Mouse (Mus musculus) kidney, adult 2 months (tissue): Measurements from ENCODE around the gene Lrrc2.

Experiments used
- CTCF ChIP-seq: fragments of 200-500 bp; conservative IDR thresholded peaks from 2 replicates; pipeline ENCODE4 v1.5.1; 2011; ENCODE audit warnings: low read depth, mild to moderate bottlenecking, control low read depth, low read length, moderate library complexity, mixed read lengths; ENCODE audit not compliant: insufficient read depth, insufficient read length
- POLR2A ChIP-seq: fragments of 200-500 bp; IDR thresholded peaks from one replicate; pipeline ENCODE4 v1.6.1; 2011; ENCODE audit warnings: low read depth, low read length, control low read depth

DNA sequence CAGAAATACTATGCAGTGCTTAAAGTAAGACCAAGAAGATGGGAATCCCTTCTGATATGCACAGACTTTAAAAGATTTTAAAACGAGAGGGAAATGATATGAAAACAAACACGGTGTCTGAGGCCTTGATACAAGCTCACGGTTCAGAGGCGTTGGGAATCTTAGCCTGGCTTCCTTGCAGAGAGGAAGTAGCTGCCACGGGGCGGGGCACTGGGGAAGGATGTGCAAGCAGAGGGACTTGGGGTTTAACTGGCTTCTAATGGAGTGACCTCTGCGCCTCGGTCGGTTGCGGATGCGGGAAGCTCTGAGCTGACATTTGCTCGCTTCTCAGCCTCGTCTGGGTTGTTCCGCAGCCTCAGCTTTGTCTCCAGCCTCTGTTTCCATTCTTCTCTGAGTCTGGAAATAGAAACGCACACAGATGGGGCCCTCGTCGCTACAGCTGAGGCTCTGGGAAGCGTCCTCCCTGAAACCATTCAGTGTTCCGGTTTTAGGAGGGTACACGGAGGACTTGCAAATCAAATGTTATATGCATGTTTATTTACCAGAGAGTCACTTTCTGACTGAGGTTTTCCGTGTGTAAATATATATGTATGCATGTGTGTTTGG lies 36.6 kb upstream of the Lrrc2 start:
- no peak for TF ChIP-seq CTCF
- TF ChIP-seq POLR2A: no peak
